Mouse (Mus musculus) C2C12 (cell line): ENCODE measurements at regions not wholly inside any gene's neighbourhood (a gene's known extent, or its start where the extent isn't known, plus 50 kb on each side); places are given as distances from the start of the nearest gene placed in this dataset.

ENCODE experiments used
- CTCF ChIP-seq: IDR thresholded peaks from one replicate; pipeline ENCODE4 v1.5.1; 2011; ENCODE audit not compliant: control insufficient read depth, insufficient read depth, insufficient read length
- MAX ChIP-seq: IDR thresholded peaks from one replicate; pipeline ENCODE4 v1.6.1; 2011; ENCODE audit warnings: mild to moderate bottlenecking, control low read depth
- MYOG ChIP-seq: IDR thresholded peaks from one replicate; pipeline ENCODE4 v1.6.1; 2011; ENCODE audit not compliant: control insufficient read depth, insufficient read length; ENCODE audit errors: extremely low read depth
- USF1 ChIP-seq: IDR thresholded peaks from one replicate; pipeline ENCODE4 v1.6.1; 2011; ENCODE audit warnings: low read depth, mild to moderate bottlenecking, control low read depth, moderate library complexity

DNA sequence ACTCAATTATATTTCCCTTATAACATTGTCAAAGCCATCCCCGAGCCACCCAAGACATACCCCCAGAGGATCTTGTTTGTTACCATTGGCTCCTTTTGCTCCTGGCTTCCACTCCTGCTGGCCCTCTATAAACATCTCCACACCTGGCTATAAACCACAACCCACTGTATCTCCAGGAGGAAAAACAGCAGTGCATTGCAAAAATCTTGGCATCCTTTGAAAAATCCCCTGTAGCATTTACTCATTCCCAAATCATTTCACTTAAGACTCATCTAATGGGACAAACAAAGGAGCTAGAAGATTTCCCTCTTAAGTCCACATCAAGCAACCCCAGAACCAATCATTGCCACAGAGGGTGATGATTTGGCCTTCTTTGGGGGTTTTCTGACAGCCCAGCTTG lies 142.6 kb downstream of the Sox9 start:
- TF ChIP-seq CTCF (no peak), USF1 (no peak), MAX (no peak), MYOG (no peak)
